Mouse (Mus musculus): Measurements from ENCODE around the gene Gps1. TPM values are rescaled to one million over a fixed set of nuclear protein-coding genes. Genes with fewer than 3 reads are reported as not detected.
A peak's percentile ranks its signal among the peaks of the same experiment; 100 is the strongest.
"Not testable (repeated sequence)": the region's sequence is repeated elsewhere in the genome, so short reads cannot be mapped to it uniquely, and the experiment has no call there.

Gps1 gene
- polyA plus RNA-seq, 1 experiment from 2014 or later: 242 TPM

DNA sequence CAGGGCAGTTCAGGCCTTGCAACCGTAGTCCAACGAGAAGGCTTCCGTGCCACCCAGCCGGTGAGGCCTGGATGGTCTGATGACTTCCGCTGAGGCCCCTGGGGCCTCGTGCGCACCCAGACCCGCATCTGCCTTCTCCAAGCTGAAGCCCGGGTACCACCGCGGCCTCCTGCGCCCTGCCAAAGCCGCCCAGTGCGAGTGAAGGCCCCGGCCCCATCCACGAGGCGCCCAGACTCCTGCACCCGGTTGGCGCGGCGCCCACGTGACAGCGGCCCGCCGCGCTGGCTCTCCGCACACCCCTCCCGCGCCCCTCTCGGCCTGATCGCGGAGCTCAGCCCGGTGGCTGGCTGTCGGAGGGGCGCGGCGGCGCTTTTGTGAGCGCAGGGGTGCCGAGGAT is 39.5 kb downstream of the Gps1 start:
- H3K9ac ChIP-seq (replicated peaks): peak overlapping the region; percentile 93
- no peaks in the 10 kb centered on the region for H3K9me3 ChIP-seq
- H3K27me3 ChIP-seq: no peaks in the 10 kb centered on the region
- peak overlapping the region; percentile 97 for H3K4me2 ChIP-seq
- under 1% methylated on average over 40 of the region's 40 CpGs for WGBS
- H3K4me3 ChIP-seq (replicated peaks): peak overlapping the region; percentile 91
- peak; percentile 5; the same call in 1 of the 2 replicates for ATAC-seq (ENCODE audit: insufficient number of reproducible peaks, insufficient read depth, low FRiP score, low TSS enrichment, low read depth)
- H3K27ac ChIP-seq: peak overlapping the region; percentile 99
- peaks cover 44% of the 10 kb centered on the region for H3K36me3 ChIP-seq
- H3K4me1 ChIP-seq (replicated peaks): peaks cover 34% of the 10 kb centered on the region

DNA sequence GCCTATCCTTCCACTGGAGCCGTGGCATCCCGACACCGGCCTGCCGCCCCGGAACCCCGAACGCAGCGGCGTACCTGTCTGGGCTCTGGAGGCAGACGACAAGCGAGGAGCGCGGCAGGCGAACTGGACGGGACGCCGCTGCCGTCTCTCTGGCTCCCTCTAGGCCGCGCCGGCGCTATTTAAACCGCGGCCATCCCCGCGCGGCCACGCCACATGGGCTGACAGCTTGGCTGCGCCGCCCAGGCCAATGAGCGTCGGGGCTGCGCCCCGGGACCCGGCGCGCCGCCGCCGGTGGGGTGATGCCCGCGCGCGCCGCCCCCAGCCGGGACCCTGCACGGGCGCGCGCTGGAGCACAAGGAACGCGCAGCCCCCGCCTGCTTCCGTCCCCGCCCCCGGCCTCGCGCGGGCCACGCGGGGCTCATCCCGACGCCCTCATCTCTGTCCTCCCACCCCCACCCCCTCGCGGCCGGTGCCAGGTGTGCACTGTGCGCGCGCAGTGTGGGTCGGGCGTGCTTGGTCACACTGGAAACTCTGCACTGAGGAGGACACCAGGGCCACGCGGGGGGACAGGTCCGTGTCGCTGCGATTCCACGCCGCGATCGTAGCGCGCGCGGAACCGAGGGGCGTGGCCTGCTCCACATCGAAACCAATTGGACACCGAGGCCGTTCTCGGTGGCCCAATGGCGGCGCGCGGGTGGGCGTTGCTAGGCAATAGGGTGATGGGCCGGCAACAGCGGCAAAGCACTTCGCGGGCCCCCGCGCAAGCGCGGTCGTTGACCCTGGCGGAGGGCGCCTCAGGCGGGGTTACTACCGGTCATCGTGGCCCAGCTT is 40.1 kb downstream of the Gps1 start, which contains the start of gene Fasn:
TSS of gene Fasn (minus strand) at position 592 of the 831 bp plus-strand sequence.
- peak within 1 kb of the TSS; percentile 93 for H3K9ac ChIP-seq (replicated peaks)
- peak within 1 kb of the TSS; percentile 97 for H3K4me2 ChIP-seq
- H3K9me3 ChIP-seq: no peaks in the 10 kb centered on the region
- H3K27me3 ChIP-seq: no peaks in the 10 kb centered on the region
- H3K4me3 ChIP-seq (replicated peaks): peak within 1 kb of the TSS; percentile 91
- peak within 1 kb of the TSS; percentile 99 for H3K27ac ChIP-seq
- peaks cover 34% of the 10 kb centered on the region for H3K4me1 ChIP-seq (replicated peaks)
- under 1% methylated on average over 102 of the region's 109 CpGs for WGBS
- ATAC-seq (ENCODE audit: insufficient number of reproducible peaks, insufficient read depth, low FRiP score, low TSS enrichment, low read depth): peak; percentile 89
- peaks cover 38% of the 10 kb centered on the region for H3K36me3 ChIP-seq

DNA sequence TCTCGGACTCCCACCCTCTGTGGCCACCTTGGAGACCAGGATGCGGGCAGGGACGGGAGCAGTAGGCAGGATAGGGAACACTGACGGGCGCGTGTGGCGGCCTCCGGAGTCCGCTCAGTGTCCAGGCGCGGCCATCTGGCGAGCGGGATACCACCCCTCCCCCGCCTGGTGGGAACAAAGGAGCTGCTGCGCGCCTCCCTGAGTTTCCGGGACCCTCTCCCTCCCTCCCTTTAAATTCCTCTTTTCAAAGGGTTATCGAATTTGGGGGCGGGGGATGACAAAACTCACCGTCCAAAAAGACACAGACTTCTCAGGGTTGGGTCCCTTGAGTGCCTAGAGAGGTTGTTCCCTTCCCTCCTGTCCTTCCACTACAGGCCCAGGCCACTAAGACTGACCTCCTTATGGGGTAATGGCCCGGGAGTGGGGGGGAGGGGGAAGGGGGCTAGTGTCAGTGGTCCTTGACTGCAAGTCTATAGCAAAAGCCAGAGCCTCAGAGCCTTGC is 40.8 kb downstream of the Gps1 start:
- Histone ChIP-seq H3K27ac (peak overlapping the region; percentile 99), H3K9me3 (no peaks in the 10 kb centered on the region), H3K27me3 (no peaks in the 10 kb centered on the region), H3K4me2 (peak overlapping the region; percentile 97), H3K36me3 (peaks cover 32% of the 10 kb centered on the region), H3K4me1 (replicated peaks) (peaks cover 34% of the 10 kb centered on the region), H3K4me3 (replicated peaks) (peak overlapping the region; percentile 91), H3K9ac (replicated peaks) (peak overlapping the region; percentile 93)
- ATAC-seq (ENCODE audit: insufficient number of reproducible peaks, insufficient read depth, low FRiP score, low TSS enrichment, low read depth): peak; percentile 54; the same call in 1 of the 2 replicates
- WGBS: under 1% methylated on average over 21 of the region's 21 CpGs

DNA sequence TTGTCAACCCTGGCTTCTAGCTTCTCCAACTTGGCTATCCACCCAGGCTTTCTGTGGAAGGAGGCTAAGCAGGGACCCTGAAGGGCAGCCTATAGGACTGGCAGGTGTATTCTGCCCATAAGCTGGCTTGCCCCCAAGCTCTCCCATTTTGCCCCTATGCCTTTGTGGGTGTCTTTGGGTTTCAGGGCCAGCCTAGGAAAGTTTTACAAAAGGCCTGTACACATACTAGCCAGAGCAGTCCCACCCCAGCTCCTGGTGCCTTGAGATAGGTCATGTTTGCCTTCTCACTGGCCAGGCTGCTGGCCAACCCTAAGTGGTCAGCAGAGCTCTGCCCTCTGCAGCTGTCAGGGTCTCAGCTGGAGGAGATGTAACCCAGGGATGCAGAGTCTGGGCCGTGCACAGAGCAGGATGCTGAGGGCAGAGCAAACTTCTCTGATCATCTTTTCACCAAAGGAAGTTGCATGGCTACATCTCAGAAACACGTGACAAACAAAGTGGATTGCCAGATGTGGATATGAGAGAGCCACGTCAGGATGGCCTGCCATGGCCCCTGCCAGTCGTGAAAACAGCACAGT is 41.3 kb downstream of the Gps1 start:
- peak overlapping the region; percentile 99 for H3K27ac ChIP-seq
- peak overlapping the region; percentile 97 for H3K4me2 ChIP-seq
- no peaks in the 10 kb centered on the region for H3K9me3 ChIP-seq
- H3K27me3 ChIP-seq: no peaks in the 10 kb centered on the region
- no peak for ATAC-seq (ENCODE audit: insufficient number of reproducible peaks, insufficient read depth, low FRiP score, low TSS enrichment, low read depth)
- peaks cover 34% of the 10 kb centered on the region for H3K4me1 ChIP-seq (replicated peaks)
- peaks cover 26% of the 10 kb centered on the region for H3K36me3 ChIP-seq
- H3K9ac ChIP-seq (replicated peaks): peak overlapping the region; percentile 93
- WGBS: 26% methylated on average over 4 of the region's 4 CpGs
- peak overlapping the region; percentile 91 for H3K4me3 ChIP-seq (replicated peaks)

DNA sequence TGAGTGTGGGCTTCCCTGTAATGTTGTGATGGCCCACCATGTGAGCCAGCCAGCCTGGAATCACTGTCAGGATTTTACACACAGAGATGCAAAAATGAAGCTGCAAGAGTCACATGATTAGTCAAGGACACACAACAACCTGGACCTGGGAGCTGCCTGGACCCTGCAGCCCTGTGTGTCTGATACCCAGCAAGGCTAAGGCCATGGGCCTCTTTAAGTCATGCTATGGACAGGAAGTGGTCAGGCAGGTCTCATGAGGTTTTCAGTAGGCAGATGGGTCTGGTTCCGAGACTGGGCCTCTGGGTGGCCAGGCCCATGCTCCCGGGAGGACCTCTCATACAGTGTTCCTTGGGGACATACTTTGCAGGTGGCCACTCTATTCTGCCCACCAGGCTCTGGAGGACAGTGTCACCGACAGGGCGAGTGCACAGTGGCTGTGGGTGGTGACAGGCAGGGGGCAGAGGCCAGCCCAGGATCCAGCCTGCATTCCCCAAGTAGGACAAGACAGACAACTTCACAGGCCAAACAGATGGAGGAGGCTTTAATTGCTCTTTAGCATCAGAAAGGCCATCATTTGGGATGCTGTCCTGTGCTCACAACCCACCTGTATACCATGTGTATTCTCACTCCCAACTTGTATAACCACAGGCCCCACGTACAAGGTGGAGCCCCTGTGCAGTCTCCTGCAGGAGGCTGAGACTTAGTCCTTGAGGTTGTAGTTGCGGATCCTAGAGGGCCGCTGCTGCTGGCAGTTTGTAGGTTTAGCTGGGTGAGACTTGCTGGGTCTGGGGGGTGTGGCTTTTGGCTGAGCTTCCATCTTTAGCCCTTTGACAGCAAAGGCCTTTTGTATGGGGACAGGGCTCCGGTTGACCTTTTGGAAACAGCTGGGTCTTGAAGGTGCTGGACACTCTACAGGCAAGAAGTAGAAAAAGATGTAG is 42.2 kb downstream of the Gps1 start:
- Histone ChIP-seq H3K27me3 (no peaks in the 10 kb centered on the region), H3K4me2 (no peak overlapping the region), H3K9ac (replicated peaks) (peak overlapping the region; percentile 93; the same call in 1 of the 2 replicates), H3K4me3 (replicated peaks) (no peak overlapping the region), H3K36me3 (peaks cover 17% of the 10 kb centered on the region), H3K4me1 (replicated peaks) (peaks cover 29% of the 10 kb centered on the region), H3K9me3 (no peaks in the 10 kb centered on the region), H3K27ac (peak overlapping the region; percentile 99)
- ATAC-seq (ENCODE audit: insufficient number of reproducible peaks, insufficient read depth, low FRiP score, low TSS enrichment, low read depth): no peak
- 88% methylated on average over 8 of the region's 8 CpGs for WGBS

DNA sequence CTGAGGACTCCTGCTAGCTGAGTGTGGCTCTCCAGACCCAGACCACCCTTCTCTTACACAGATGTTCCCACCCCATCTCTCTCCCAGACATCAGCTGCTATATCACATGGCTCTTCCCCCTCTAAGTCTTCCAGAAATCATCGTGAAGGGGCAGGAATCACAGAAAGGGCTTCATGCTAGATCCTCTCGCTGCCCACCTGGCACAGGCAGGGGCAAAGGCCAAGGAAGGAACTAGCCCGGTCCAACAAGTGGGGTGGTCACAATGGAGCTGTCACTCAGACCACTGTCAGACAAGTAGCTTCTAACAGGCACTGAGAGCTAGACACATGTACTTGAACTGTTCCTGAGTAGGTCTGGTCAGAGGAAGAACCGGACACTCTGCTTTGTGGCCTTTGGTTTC is 44.3 kb downstream of the Gps1 start:
- WGBS: 86% methylated on average over 4 of the region's 4 CpGs
- Histone ChIP-seq H3K9ac (replicated peaks) (no peak overlapping the region), H3K27ac (no peak overlapping the region)

DNA sequence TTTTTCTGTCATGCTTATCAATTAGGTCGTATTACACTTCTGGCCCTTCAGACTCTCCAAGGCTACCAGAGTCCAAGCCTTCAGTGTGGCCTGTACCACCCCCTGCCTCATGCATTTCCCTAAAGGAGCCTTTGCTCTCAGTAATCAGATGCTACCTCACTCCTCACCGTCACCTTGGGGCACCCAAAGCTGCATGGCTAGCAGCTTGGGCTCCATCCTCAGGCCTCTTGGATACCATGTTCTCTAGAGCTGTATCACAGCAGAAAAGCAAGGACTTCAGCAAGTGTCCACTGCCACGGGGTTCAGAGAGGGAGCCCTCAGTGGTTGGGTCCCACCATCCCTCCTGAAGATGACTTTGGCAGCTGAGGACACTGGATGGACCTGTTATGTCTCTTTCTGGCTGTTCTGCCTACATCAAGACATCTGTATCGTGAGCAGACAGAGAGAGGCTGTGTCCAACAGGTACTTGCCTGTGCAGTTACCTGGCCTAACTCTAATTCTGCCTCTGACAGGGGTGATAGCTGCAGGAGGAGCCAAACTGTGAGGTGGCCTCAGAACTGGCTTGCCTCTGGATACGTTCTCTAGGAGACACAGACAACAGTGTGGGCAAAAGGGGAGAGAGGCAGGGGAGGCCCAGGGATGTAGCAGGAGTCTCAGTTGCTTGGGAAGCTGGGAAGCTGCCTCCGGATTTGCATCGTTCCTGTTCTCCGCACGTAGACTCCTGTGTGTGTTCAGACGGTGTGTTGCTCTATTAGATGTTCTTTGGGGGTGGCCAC is 45.9 kb downstream of the Gps1 start:
- Histone ChIP-seq H3K27ac (no peak overlapping the region), H3K9ac (replicated peaks) (no peak overlapping the region; the same call in 1 of the 2 replicates), H3K9me3 (no peaks in the 10 kb centered on the region), H3K27me3 (no peaks in the 10 kb centered on the region), H3K4me2 (no peak overlapping the region), H3K4me3 (replicated peaks) (no peak overlapping the region), H3K4me1 (replicated peaks) (peaks cover 12% of the 10 kb centered on the region), H3K36me3 (no peaks in the 10 kb centered on the region)
- no peak for ATAC-seq (ENCODE audit: insufficient number of reproducible peaks, insufficient read depth, low FRiP score, low TSS enrichment, low read depth)
- 86% methylated on average over 10 of the region's 10 CpGs for WGBS

More for the DNA sequence above, 44.3 kb downstream of the Gps1 start:
- H3K27me3 ChIP-seq: no peaks in the 10 kb centered on the region
- peaks cover 13% of the 10 kb centered on the region for H3K4me1 ChIP-seq (replicated peaks)
- H3K36me3 ChIP-seq: no peaks in the 10 kb centered on the region
- no peak overlapping the region for H3K4me2 ChIP-seq
- no peak for ATAC-seq (ENCODE audit: insufficient number of reproducible peaks, insufficient read depth, low FRiP score, low TSS enrichment, low read depth)
- no peak overlapping the region for H3K4me3 ChIP-seq (replicated peaks)
- H3K9me3 ChIP-seq: no peaks in the 10 kb centered on the region

DNA sequence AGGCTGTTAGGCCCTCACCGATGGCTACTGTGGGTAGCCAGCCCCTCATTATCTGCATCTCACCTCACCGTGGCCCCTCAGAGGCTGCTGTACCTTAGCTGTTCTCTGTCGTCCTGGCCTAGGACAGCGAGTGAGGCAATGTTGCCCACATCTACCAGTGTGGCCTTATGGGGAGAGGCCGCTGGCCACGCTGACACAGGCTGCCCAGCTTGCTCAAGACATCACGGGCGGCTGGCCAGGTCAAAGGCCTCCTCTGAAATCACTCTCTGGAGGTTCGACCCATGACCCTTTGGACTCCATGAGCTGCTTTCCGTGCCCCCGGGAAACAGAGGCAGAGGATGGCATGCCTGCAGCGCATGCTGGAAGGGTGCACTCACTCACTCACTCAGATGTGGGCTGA is 46.6 kb downstream of the Gps1 start:
- Histone ChIP-seq H3K27ac (no peak overlapping the region), H3K36me3 (no peaks in the 10 kb centered on the region), H3K27me3 (no peaks in the 10 kb centered on the region), H3K4me3 (replicated peaks) (no peak overlapping the region), H3K4me2 (no peak overlapping the region), H3K9ac (replicated peaks) (no peak overlapping the region), H3K4me1 (replicated peaks) (peaks cover 5% of the 10 kb centered on the region), H3K9me3 (no peaks in the 10 kb centered on the region)
- WGBS: 83% methylated on average over 12 of the region's 12 CpGs
- no peak for ATAC-seq (ENCODE audit: insufficient number of reproducible peaks, insufficient read depth, low FRiP score, low TSS enrichment, low read depth)

DNA sequence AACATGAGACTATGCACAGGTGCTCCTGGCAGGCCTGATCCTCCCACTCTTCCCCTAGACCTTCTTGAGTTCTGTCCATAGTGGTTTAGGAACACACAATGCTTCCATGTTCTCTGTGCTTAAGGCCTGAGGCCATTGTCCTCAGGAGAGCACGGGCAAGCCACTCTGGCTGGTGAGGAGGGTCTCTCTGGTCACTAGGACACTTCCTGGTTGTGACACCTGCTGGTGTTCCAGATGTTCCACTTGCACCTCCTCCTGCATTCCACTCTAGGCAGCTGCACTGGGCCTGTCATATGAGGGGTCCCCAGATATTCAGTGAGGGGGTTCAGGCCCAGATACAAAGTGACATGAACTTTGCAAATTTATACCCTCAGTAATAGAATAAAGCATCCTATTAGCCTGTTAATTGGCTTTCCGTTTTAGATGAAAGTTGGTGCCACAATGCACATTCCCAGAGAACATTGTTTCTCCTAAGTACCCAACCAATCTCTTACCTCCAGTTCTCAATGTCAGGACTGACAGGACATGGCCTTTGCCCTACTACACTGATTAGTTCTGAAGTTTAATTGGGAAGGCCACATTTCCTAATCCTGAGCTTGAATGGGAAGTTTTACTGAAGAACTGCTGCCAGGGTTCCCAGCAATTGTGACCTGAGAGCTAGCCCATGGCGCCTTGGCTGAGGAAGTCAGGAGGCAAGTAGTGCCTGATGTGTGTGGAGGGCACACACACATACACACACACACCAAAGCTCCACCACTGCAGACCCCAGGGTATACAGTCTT is 47.8 kb downstream of the Gps1 start:
- no peaks in the 10 kb centered on the region for H3K9me3 ChIP-seq
- H3K4me3 ChIP-seq (replicated peaks): no peak overlapping the region
- H3K4me2 ChIP-seq: no peak overlapping the region
- no peaks in the 10 kb centered on the region for H3K36me3 ChIP-seq
- no peaks in the 10 kb centered on the region for H3K27me3 ChIP-seq
- H3K4me1 ChIP-seq (replicated peaks): no peaks in the 10 kb centered on the region; the same call in 1 of the 2 replicates
- no peak overlapping the region for H3K9ac ChIP-seq (replicated peaks)
- 74% methylated on average over 3 of the region's 3 CpGs for WGBS
- no peak overlapping the region for H3K27ac ChIP-seq
- ATAC-seq (ENCODE audit: insufficient number of reproducible peaks, insufficient read depth, low FRiP score, low TSS enrichment, low read depth): no peak

DNA sequence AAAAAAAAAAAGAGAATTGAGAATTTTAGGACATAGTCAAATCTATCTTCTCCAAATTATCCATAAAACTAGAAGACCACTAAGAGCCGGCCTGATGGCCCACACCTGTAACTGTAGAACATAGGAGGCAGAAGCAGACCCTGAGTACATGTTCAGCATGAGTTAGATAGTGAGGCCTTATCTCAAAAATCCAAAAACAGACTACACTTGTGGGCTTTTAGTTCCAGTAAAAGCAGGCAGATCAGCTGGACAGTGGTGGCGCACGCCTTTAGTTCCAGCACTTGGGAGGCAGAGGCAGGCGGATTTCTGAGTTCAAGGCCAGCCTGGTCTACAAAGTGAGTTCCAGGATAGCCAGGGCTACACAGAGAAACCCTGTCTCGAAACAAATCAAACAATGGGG is 48.9 kb downstream of the Gps1 start:
- not testable (repeated sequence) for ATAC-seq (ENCODE audit: insufficient number of reproducible peaks, insufficient read depth, low FRiP score, low TSS enrichment, low read depth); H3K27ac ChIP-seq; H3K4me1 ChIP-seq (replicated peaks); H3K9me3 ChIP-seq; H3K36me3 ChIP-seq; H3K4me3 ChIP-seq (replicated peaks); H3K9ac ChIP-seq (replicated peaks); H3K4me2 ChIP-seq; H3K27me3 ChIP-seq
- 97% methylated on average over 5 of the region's 5 CpGs for WGBS

Measured in limb, embryonic 12.5 days (tissue).